Mouse (Mus musculus): ENCODE results near the gene Stat3. TPM values are rescaled to one million over a fixed set of nuclear protein-coding genes. Genes with fewer than 3 reads are reported as not detected.

Gene Stat3
- polyA plus RNA-seq, 1 experiment from 2014 or later, result 33.7 TPM

GRCm38 (mm10) chr11:100850778-100851528 is 88.4 kb downstream of the Stat3 start:
- Histone ChIP-seq H3K4me3 (peak overlapping the region; percentile 99), H3K9me3 (no peaks in the 10 kb centered on the region), H3K36me3 (no peaks in the 10 kb centered on the region), H3K27me3 (ENCODE audit: insufficient read depth, poor library complexity, severe bottlenecking) (peaks cover 46% of the 10 kb centered on the region), H3K27ac (peak overlapping the region; percentile 99), H3K4me1 (peaks cover 33% of the 10 kb centered on the region)
- 1% methylated on average over 33 of the region's 33 CpGs for WGBS
- no peak for DNase-seq (ENCODE audit: low spot score)

GRCm38 (mm10) chr11:100850038-100850777 is 89.1 kb downstream of the Stat3 start, which contains the start of gene Stat5b:
Gene Stat5b, minus strand, starts transcription at chr11:100850724.
- H3K27me3 ChIP-seq (ENCODE audit: insufficient read depth, poor library complexity, severe bottlenecking), result peaks cover 39% of the 10 kb centered on the region
- no peaks in the 10 kb centered on the region for H3K9me3 ChIP-seq
- H3K4me1 ChIP-seq, result peaks cover 36% of the 10 kb centered on the region
- peak within 1 kb of the TSS; percentile 99 for H3K27ac ChIP-seq
- peak; percentile 81 for DNase-seq (ENCODE audit: low spot score)
- peak within 1 kb of the TSS; percentile 99 for H3K4me3 ChIP-seq
- H3K36me3 ChIP-seq, result no peaks in the 10 kb centered on the region
- WGBS, result under 1% methylated on average over 96 of the region's 104 CpGs

GRCm38 (mm10) chr11:100849456-100850037 is 89.8 kb downstream of the Stat3 start:
- Histone ChIP-seq H3K4me3 (peak overlapping the region; percentile 99), H3K4me1 (peaks cover 36% of the 10 kb centered on the region), H3K9me3 (no peaks in the 10 kb centered on the region), H3K27ac (peak overlapping the region; percentile 99), H3K36me3 (no peaks in the 10 kb centered on the region), H3K27me3 (ENCODE audit: insufficient read depth, poor library complexity, severe bottlenecking) (peaks cover 32% of the 10 kb centered on the region)
- WGBS, result under 1% methylated on average over 13 of the region's 13 CpGs
- no peak for DNase-seq (ENCODE audit: low spot score)

- Histone ChIP-seq H3K27me3 (ENCODE audit: insufficient read depth, poor library complexity, severe bottlenecking) (peaks cover 26% of the 10 kb centered on the region), H3K36me3 (no peaks in the 10 kb centered on the region), H3K4me3 (peak overlapping the region; percentile 99), H3K4me1 (peaks cover 31% of the 10 kb centered on the region), H3K9me3 (no peaks in the 10 kb centered on the region), H3K27ac (peak overlapping the region; percentile 99; the same call in 1 of the 2 replicates)
- 59% methylated on average over 6 of the region's 6 CpGs for WGBS
- DNase-seq (ENCODE audit: low spot score), result no peak
Observed at GRCm38 (mm10) chr11:100848789-100849379, 90.5 kb downstream of the Stat3 start.

- Histone ChIP-seq H3K4me1 (peaks cover 31% of the 10 kb centered on the region), H3K27ac (no peak overlapping the region), H3K27me3 (ENCODE audit: insufficient read depth, poor library complexity, severe bottlenecking) (peaks cover 18% of the 10 kb centered on the region), H3K4me3 (no peak overlapping the region), H3K36me3 (no peaks in the 10 kb centered on the region), H3K9me3 (no peaks in the 10 kb centered on the region)
- 65% methylated on average over 4 of the region's 4 CpGs for WGBS
- DNase-seq (ENCODE audit: low spot score), result no peak
Observed at GRCm38 (mm10) chr11:100848080-100848479, 91.3 kb downstream of the Stat3 start.

GRCm38 (mm10) chr11:100847572-100847971 is 91.8 kb downstream of the Stat3 start:
- 87% methylated on average over 4 of the region's 4 CpGs for WGBS

GRCm38 (mm10) chr11:100845793-100846192 is 93.5 kb downstream of the Stat3 start:
- Histone ChIP-seq H3K36me3 (peaks cover 3% of the 10 kb centered on the region; the same call in 1 of the 2 replicates), H3K27me3 (ENCODE audit: insufficient read depth, poor library complexity, severe bottlenecking) (no peaks in the 10 kb centered on the region), H3K4me3 (no peak overlapping the region), H3K27ac (no peak overlapping the region), H3K9me3 (no peaks in the 10 kb centered on the region), H3K4me1 (peaks cover 27% of the 10 kb centered on the region)
- DNase-seq (ENCODE audit: low spot score), result no peak
- WGBS, result 82% methylated on average over 6 of the region's 6 CpGs

More at GRCm38 (mm10) chr11:100847572-100847971, 91.8 kb downstream of the Stat3 start:
- Histone ChIP-seq H3K27me3 (ENCODE audit: insufficient read depth, poor library complexity, severe bottlenecking) (peaks cover 13% of the 10 kb centered on the region; the same call in 1 of the 2 replicates), H3K4me3 (no peak overlapping the region), H3K36me3 (no peaks in the 10 kb centered on the region), H3K9me3 (no peaks in the 10 kb centered on the region), H3K4me1 (peaks cover 31% of the 10 kb centered on the region), H3K27ac (no peak overlapping the region)
- no peak for DNase-seq (ENCODE audit: low spot score)

GRCm38 (mm10) chr11:100844121-100844520 is 95.2 kb downstream of the Stat3 start:
- peaks cover 16% of the 10 kb centered on the region for H3K4me1 ChIP-seq
- H3K27ac ChIP-seq, result no peak overlapping the region
- no peak overlapping the region for H3K4me3 ChIP-seq
- DNase-seq (ENCODE audit: low spot score), result no peak
- no peaks in the 10 kb centered on the region for H3K9me3 ChIP-seq
- no peaks in the 10 kb centered on the region for H3K27me3 ChIP-seq (ENCODE audit: insufficient read depth, poor library complexity, severe bottlenecking)
- H3K36me3 ChIP-seq, result peaks cover 3% of the 10 kb centered on the region; the same call in 1 of the 2 replicates
- WGBS, result 81% methylated on average over 4 of the region's 4 CpGs

- no peak overlapping the region for H3K4me3 ChIP-seq
- 0 out of 2 replicates have a peak, but pooled peaks cover 10% of the 10 kb centered on the region for H3K4me1 ChIP-seq
- DNase-seq (ENCODE audit: low spot score), result no peak
- peaks cover 3% of the 10 kb centered on the region; the same call in 1 of the 2 replicates for H3K36me3 ChIP-seq
- no peak overlapping the region for H3K27ac ChIP-seq
- no peaks in the 10 kb centered on the region for H3K9me3 ChIP-seq
- no peaks in the 10 kb centered on the region for H3K27me3 ChIP-seq (ENCODE audit: insufficient read depth, poor library complexity, severe bottlenecking)
- 94% methylated on average over 8 of the region's 8 CpGs for WGBS
Observed at GRCm38 (mm10) chr11:100843070-100843669, 96.2 kb downstream of the Stat3 start.

- Histone ChIP-seq H3K9me3 (no peaks in the 10 kb centered on the region), H3K27ac (no peak overlapping the region), H3K27me3 (ENCODE audit: insufficient read depth, poor library complexity, severe bottlenecking) (no peaks in the 10 kb centered on the region), H3K4me3 (no peak overlapping the region), H3K4me1 (0 out of 2 replicates have a peak, but pooled peaks cover 10% of the 10 kb centered on the region), H3K36me3 (peaks cover 5% of the 10 kb centered on the region; the same call in 1 of the 2 replicates)
- DNase-seq (ENCODE audit: low spot score), result no peak
- WGBS, result 87% methylated on average over 7 of the region's 7 CpGs
Observed at GRCm38 (mm10) chr11:100842025-100842424, 97.3 kb downstream of the Stat3 start.

GRCm38 (mm10) chr11:100840866-100841265 is 98.5 kb downstream of the Stat3 start:
- WGBS, result 73% methylated on average over 12 of the region's 12 CpGs
- Histone ChIP-seq H3K27ac (no peak overlapping the region), H3K4me3 (no peak overlapping the region), H3K9me3 (no peaks in the 10 kb centered on the region), H3K4me1 (0 out of 2 replicates have a peak, but pooled peaks cover 10% of the 10 kb centered on the region), H3K27me3 (ENCODE audit: insufficient read depth, poor library complexity, severe bottlenecking) (no peaks in the 10 kb centered on the region), H3K36me3 (peaks cover 5% of the 10 kb centered on the region; the same call in 1 of the 2 replicates)
- no peak for DNase-seq (ENCODE audit: low spot score)

- Histone ChIP-seq H3K27me3 (ENCODE audit: insufficient read depth, poor library complexity, severe bottlenecking) (no peaks in the 10 kb centered on the region), H3K9me3 (no peaks in the 10 kb centered on the region), H3K4me3 (no peak overlapping the region), H3K27ac (no peak overlapping the region), H3K4me1 (0 out of 2 replicates have a peak, but pooled peaks cover 7% of the 10 kb centered on the region), H3K36me3 (peaks cover 5% of the 10 kb centered on the region; the same call in 1 of the 2 replicates)
- no peak for DNase-seq (ENCODE audit: low spot score)
- WGBS, result 65% methylated on average over 8 of the region's 8 CpGs
Observed at GRCm38 (mm10) chr11:100839523-100839922, 99.8 kb downstream of the Stat3 start.
